ENCODE assay signal across 44 mouse cellular contexts in the genomic region with DNA sequence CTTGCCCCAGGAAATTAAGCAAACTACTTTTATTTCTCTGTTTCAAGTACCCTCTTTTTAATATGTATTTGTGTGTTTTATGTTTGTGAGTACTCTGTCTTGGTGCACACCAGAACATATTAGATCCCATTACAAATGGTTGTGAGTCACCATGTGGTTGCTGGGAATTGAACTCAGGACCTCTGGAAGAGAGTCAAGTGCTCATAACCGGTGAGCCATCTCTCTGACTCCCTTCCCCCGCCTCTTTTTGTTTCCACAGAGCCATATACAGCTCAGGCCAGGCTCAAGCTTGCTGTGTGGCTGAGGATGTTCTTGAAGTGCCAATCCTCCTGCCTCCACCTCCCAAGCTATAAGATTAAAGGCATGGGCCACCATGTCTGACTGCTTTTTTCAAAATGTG. TPM values are rescaled to one million over a fixed set of nuclear protein-coding genes. Genes with fewer than 3 reads are reported as not detected.
"Had no signal": no experiment of that assay in that cellular context is flagged by ENCODE, and none has a peak within 500 bp of the region (broad histone marks: within the 10 kb centered on the region; RNA-seq: fewer than 3 reads in every experiment).

No protein-coding gene starts in this region.

- H3K9me3 ChIP-seq: limb, embryonic 10.5 days; limb, embryonic 12.5 days; limb, embryonic 13.5 days; limb, embryonic 15.5 days; liver, embryonic 12.5 days; liver, embryonic 13.5 days; liver, embryonic 15.5 days; lung, embryonic 15.5 days; megakaryocyte, embryonic 14.5 days; midbrain, embryonic 10.5 days; midbrain, embryonic 12.5 days; midbrain, embryonic 13.5 days; midbrain, embryonic 15.5 days; neural tube, embryonic 12.5 days had no signal

- H3K36me3 ChIP-seq: limb, embryonic 10.5 days; limb, embryonic 12.5 days; limb, embryonic 13.5 days; limb, embryonic 15.5 days; liver, embryonic 12.5 days; liver, embryonic 13.5 days; liver, embryonic 15.5 days; lung, embryonic 15.5 days; midbrain, embryonic 10.5 days; midbrain, embryonic 12.5 days; midbrain, embryonic 13.5 days; midbrain, embryonic 15.5 days; neural tube, embryonic 12.5 days had no signal

- ATAC-seq: liver, embryonic 12.5 days; liver, postnatal 0 days; lung, postnatal 0 days; midbrain, embryonic 13.5 days; midbrain, embryonic 15.5 days; midbrain, embryonic 16.5 days had no signal

- H3K9ac ChIP-seq: limb, embryonic 12.5 days; limb, embryonic 13.5 days; limb, embryonic 15.5 days; liver, embryonic 12.5 days; liver, embryonic 13.5 days; liver, embryonic 14.5 days; liver, embryonic 15.5 days; liver, postnatal 0 days; lung, embryonic 14.5 days; lung, embryonic 15.5 days; midbrain, embryonic 12.5 days; midbrain, embryonic 13.5 days; midbrain, embryonic 15.5 days; neural tube, embryonic 12.5 days had no signal

- H3K4me1 ChIP-seq: limb, embryonic 10.5 days; limb, embryonic 12.5 days; limb, embryonic 13.5 days; limb, embryonic 15.5 days; liver, embryonic 12.5 days; liver, embryonic 13.5 days; liver, embryonic 15.5 days; lung, embryonic 15.5 days; midbrain, embryonic 12.5 days; midbrain, embryonic 13.5 days; midbrain, embryonic 15.5 days; neural tube, embryonic 12.5 days had no signal

- DNase-seq: left cerebral cortex, postnatal 4 days; liver; liver, embryonic 13.5 days; liver, postnatal 0 days; lung, adult 18-20 months; lung, adult 2 months; lung, embryonic 14.5 days; lung, postnatal 10 days; lung, postnatal 14 days; lung, postnatal 36 days; lung, postnatal 4 days; midbrain, embryonic 14.5 days had no signal

- H3K4me2 ChIP-seq: limb, embryonic 12.5 days; limb, embryonic 13.5 days; limb, embryonic 15.5 days; liver, embryonic 11.5 days; liver, embryonic 12.5 days; liver, embryonic 13.5 days; liver, embryonic 15.5 days; lung, embryonic 14.5 days; lung, embryonic 15.5 days; midbrain, embryonic 11.5 days; midbrain, embryonic 12.5 days; midbrain, embryonic 13.5 days; midbrain, embryonic 15.5 days; neural tube, embryonic 12.5 days had no signal

- H3K27ac ChIP-seq: limb, embryonic 10.5 days; limb, embryonic 12.5 days; limb, embryonic 13.5 days; limb, embryonic 15.5 days; liver, embryonic 12.5 days; liver, embryonic 13.5 days; liver, embryonic 14.5 days; liver, embryonic 15.5 days; lung, embryonic 15.5 days; macrophage; midbrain, embryonic 10.5 days; midbrain, embryonic 12.5 days; midbrain, embryonic 13.5 days; midbrain, embryonic 15.5 days; neural tube, embryonic 12.5 days had no signal

- H3K4me3 ChIP-seq: limb, embryonic 10.5 days; limb, embryonic 12.5 days; limb, embryonic 13.5 days; limb, embryonic 15.5 days; liver, embryonic 12.5 days; liver, embryonic 13.5 days; liver, embryonic 15.5 days; lung, embryonic 15.5 days; megakaryocyte, embryonic 14.5 days; midbrain, embryonic 10.5 days; midbrain, embryonic 12.5 days; midbrain, embryonic 13.5 days; midbrain, embryonic 15.5 days; myocyte; neural tube, embryonic 12.5 days had no signal

- H3K27me3 ChIP-seq: limb, embryonic 12.5 days; limb, embryonic 15.5 days; liver, embryonic 12.5 days; liver, embryonic 13.5 days; liver, embryonic 15.5 days; lung, embryonic 15.5 days; midbrain, embryonic 12.5 days; midbrain, embryonic 15.5 days; neural tube, embryonic 12.5 days had no signal

RNA-seq across cellular contexts. Expression of a gene that starts 10.1 kb away (rescaled TPM):
- total RNA-seq: left cerebral cortex, postnatal 10 days; left cerebral cortex, postnatal 14 days; left cerebral cortex, postnatal 25 days; left cerebral cortex, postnatal 36 days; liver, adult 2 months; megakaryocyte, adult 5-6 weeks; megakaryocyte-erythroid progenitor cell, adult 5-6 weeks; midbrain, postnatal 0 days; monocyte, adult 5-6 weeks had no signal
- polyA plus RNA-seq: limb, embryonic 13.5 days; liver, adult 2 months; liver, embryonic 12.5 days; liver, embryonic 14.5 days; liver, embryonic 15.5 days; liver, embryonic 16.5 days; liver, postnatal 0 days; macrophage; myocyte had no signal

RNA-seq across cellular contexts. Expression of a gene that starts 36.7 kb away (rescaled TPM):
- total RNA-seq: left cerebral cortex, postnatal 25 days; left cerebral cortex, postnatal 4 days; megakaryocyte progenitor cell, adult 5-6 weeks; megakaryocyte, adult 5-6 weeks; megakaryocyte-erythroid progenitor cell, adult 5-6 weeks; monocyte, adult 5-6 weeks had no signal
- polyA plus RNA-seq: limb, embryonic 10.5 days; limb, embryonic 13.5 days; liver, embryonic 12.5 days; liver, embryonic 13.5 days; liver, embryonic 14.5 days; liver, embryonic 15.5 days; liver, embryonic 16.5 days; midbrain, embryonic 10.5 days; midbrain, embryonic 12.5 days; midbrain, postnatal 0 days; neural tube, embryonic 11.5 days had no signal
